Mouse (Mus musculus) spleen, adult 2 months (tissue): Measurements from ENCODE around the gene Srpx.

ENCODE experiments used
- CTCF ChIP-seq: fragments of 200-500 bp; IDR thresholded peaks from 2 replicates; pipeline ENCODE4 v1.5.1; 2011; ENCODE audit warnings: mild to moderate bottlenecking, inconsistent platforms; ENCODE audit not compliant: insufficient read depth, insufficient read length, insufficient replicate concordance; ENCODE audit errors: extremely low read depth
- POLR2A ChIP-seq: fragments of 200-500 bp; IDR thresholded peaks from 2 replicates; pipeline ENCODE4 v1.6.1; 2011; ENCODE audit warnings: low read depth, low read length, inconsistent platforms

DNA sequence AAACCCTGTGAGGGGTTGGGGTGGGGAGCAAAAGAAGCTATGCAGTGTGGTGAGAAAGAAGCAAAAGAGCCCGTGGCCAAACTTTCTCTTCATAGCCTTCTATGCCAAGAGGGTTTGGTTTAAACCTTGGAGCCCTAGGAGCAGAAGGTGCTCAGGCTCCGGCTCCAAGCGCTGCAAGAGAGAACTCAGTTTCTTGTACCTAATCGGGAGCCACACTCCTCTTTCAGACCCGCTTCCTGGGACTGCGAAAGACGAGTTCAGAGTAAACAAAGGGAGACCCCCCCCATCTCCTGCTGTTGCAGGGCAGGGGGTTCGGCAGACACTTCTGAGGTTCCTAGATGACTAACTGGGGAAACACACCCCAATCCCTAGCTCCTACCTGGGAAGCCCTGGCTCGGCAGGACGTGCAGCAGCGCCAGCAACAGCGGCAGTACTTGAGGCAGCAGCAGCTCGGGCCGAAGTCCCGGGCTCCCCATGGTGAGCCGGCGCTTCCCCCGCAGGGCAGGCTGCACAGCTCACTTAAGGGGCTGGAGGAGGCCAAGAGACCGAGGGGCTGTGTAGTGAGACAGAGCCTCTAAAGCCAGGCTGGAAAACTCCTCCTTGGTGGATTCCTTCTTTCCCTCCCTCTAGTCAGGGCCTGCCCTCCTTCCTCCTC is at the start of gene Srpx:
- no peak for TF ChIP-seq POLR2A
- no peak for TF ChIP-seq CTCF
